Mouse (Mus musculus): Measurements from ENCODE around the gene Nepro. TPM values are rescaled to one million over a fixed set of nuclear protein-coding genes. Genes with fewer than 3 reads are reported as not detected.

The Nepro gene
- total RNA-seq, 2 experiments from 2014 or later, result 16.9 to 19.5 TPM

DNA sequence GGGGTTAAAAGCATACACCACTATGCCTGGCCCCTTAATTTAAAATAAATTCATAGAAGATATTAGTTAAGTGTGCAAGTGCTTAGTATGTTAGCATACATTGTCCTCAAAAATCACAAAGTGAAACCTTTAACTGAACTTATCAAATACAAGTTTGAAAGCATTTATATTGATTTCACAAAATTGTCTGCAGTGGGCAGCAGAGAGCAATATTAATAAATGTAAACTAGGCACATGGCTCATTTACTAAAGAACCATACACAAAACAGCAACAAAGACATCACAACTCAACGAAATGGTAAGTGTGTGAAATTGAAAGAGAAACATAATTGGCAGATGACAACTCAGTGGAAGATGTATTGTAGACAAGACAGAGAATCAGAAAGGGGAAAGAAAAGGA lies 37.7 kb downstream of the Nepro start:
- ATAC-seq (replicated peaks; ENCODE audit: low FRiP score, low TSS enrichment, poor library complexity, severe bottlenecking), result 0 out of 2 replicates have a peak, but pooled peaks have one; percentile 29

GRCm38 (mm10) chr16:44765555-44766319 lies 41.6 kb downstream of the Nepro start, which contains the start of gene Cd200r1:
TSS of gene Cd200r1 (plus strand) at chr16:44765736.
- ATAC-seq (replicated peaks; ENCODE audit: low FRiP score, low TSS enrichment, poor library complexity, severe bottlenecking), result peak; percentile 81

DNA sequence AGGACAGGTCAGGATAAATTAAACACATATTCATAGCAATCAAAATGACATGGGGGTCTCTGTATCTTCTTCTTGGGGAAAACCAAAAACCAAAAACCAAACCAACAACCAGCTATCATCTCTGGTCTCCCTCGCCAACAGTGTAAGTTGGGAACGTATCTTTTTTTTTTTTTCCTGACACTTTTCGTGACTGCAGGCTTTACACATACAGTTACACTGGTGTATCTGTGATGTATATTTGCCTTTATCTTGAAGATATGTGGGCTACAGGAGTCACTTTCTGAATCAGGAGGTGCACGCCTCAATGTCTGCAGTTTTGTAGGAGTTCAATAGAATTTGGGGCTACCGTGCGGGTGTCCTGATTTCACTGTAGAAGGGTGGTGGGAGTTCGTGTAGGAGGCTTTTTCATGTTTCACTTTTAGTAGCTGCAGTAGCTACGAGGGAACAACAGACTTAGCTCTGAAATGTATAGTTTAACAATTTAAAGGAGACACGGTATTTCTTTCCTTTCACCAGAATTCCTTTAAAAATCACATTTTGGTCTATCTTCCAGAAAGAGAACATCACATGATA lies 42.3 kb downstream of the Nepro start:
- no peak for ATAC-seq (replicated peaks; ENCODE audit: low FRiP score, low TSS enrichment, poor library complexity, severe bottlenecking)

GRCm38 (mm10) chr16:44767506-44767905 lies 43.4 kb downstream of the Nepro start:
- no peak for ATAC-seq (replicated peaks; ENCODE audit: low FRiP score, low TSS enrichment, poor library complexity, severe bottlenecking)

GRCm38 (mm10) chr16:44767967-44768366 lies 43.9 kb downstream of the Nepro start:
- peak; percentile 59 for ATAC-seq (replicated peaks; ENCODE audit: low FRiP score, low TSS enrichment, poor library complexity, severe bottlenecking)

DNA sequence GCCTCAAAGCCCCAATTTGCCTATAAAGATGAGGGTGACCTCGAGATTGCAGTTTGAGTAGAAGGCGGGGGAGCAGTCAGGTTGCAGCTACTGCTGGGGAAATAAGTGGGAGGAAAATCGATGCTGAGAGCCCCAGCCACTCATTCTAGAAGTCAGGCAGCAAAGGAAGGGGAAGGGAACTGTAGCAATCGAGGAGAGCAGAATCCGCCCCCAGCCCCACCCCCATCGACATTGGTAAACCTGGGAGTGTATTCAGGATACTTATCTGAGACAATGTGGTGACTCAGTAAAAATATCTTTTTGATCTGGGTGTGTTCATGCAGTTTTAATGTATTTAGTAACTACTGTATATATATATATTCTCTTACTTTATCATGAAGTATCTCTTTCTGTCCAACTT lies 48.5 kb downstream of the Nepro start:
- ATAC-seq (replicated peaks; ENCODE audit: low FRiP score, low TSS enrichment, poor library complexity, severe bottlenecking), result no peak

- no peak for ATAC-seq (replicated peaks; ENCODE audit: low FRiP score, low TSS enrichment, poor library complexity, severe bottlenecking)
Measured at GRCm38 (mm10) chr16:44773673-44774072, 49.6 kb downstream of the Nepro start.

DNA sequence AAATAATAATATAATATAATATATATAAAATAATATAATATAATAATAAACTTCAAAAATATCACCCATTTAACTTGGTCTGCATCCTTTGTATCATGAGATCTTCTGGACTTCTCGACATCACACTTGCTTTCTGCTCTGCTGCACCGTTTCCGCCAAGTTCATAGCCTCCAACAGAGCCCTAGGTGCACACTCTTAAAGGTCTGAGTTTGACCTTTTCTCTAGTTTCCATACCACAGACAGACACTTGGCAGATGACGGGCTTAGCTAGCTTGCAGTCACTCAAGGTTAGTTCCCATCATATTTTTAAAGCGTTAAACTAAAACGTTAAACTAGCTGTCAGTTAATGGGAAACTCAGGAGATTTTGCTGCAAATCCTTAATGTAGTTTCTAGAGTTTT lies 50.1 kb downstream of the Nepro start:
- no peak for ATAC-seq (replicated peaks; ENCODE audit: low FRiP score, low TSS enrichment, poor library complexity, severe bottlenecking)

DNA sequence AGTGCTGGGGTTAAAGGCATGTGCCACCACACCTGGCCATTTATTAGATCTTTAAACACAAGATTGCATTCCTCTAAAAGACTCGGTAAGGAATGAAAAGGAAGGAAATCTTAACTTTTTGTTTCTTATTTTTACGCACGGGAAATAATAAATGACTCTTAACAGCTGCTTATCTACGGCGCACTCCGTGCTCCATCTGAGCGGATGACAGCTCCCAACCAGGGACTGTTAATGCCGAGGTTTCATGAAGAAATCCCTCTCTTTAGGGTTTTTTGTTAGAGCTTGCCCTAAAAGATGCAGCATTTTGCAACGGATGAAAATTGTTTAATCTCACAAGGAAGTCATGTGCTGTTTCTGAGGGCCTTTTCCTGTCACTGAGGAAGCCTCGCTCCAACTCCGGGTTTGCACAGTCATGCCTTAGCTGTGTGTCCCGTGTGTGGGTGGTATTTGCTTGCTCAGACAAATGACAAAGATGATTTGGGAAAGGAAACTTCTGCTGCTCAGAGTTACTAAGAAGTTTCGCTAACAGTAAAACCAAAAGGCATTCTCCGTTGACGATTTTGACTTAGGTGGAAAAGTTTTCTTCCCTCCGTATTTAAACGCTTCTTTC lies 54.5 kb downstream of the Nepro start:
- peak; percentile 85 for ATAC-seq (replicated peaks; ENCODE audit: low FRiP score, low TSS enrichment, poor library complexity, severe bottlenecking)

DNA sequence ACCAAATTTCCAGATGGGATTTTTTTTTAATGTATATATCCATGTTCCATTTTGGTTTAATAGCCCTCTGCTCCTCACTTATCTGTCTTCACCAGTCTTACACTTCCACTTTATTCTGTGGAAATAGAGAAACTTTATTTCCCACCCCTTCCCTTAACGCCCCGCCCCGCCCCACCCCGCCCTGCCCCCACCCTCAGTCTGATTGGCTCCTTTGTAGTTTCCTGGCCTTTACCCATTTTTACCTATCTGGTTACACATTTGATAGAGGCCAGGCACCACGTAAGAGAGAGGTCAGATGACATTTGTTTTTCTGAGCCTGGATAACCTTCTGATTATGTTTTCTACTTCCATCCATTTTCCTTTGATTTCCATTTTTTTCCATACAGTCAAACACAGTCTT lies 55.4 kb downstream of the Nepro start:
- no peak for ATAC-seq (replicated peaks; ENCODE audit: low FRiP score, low TSS enrichment, poor library complexity, severe bottlenecking)

GRCm38 (mm10) chr16:44780751-44781150 lies 56.6 kb downstream of the Nepro start:
- no peak for ATAC-seq (replicated peaks; ENCODE audit: low FRiP score, low TSS enrichment, poor library complexity, severe bottlenecking)

Other genes with a start within 250 kb of the Nepro start
- gene Boc, start 165.4 kb upstream of the Nepro start, total RNA-seq (2014; fragmentation: Nextera tagmentation), result not detected in 2 replicates
- gene Boc, start 165.4 kb upstream of the Nepro start, total RNA-seq (2017), result not detected in 2 replicates
- gene Gtpbp8, start 22.1 kb downstream of the Nepro start, total RNA-seq (2014; fragmentation: Nextera tagmentation), result 4.7 and 15.2 TPM in 2 replicates
- gene Gtpbp8, start 22.1 kb downstream of the Nepro start, total RNA-seq (2017), result 5.7 and 6.1 TPM in 2 replicates
- gene Cd200r1, start 41.4 kb downstream of the Nepro start, total RNA-seq (2014; fragmentation: Nextera tagmentation), result 2.2 and 4.4 TPM in 2 replicates
- 0.30 TPM in 1 of 2 replicates, not detected in the other for gene Cd200r1, start 41.4 kb downstream of the Nepro start, total RNA-seq (2017)
- 0.44 and 1.3 TPM in 2 replicates for gene Cd200r4, start 87.4 kb downstream of the Nepro start, total RNA-seq (2014; fragmentation: Nextera tagmentation)
- not detected in 2 replicates for gene Cd200r4, start 87.4 kb downstream of the Nepro start, total RNA-seq (2017)
- gene Cd200r2, start 142.8 kb downstream of the Nepro start, total RNA-seq (2014; fragmentation: Nextera tagmentation), result not detected in 2 replicates
- gene Cd200r2, start 142.8 kb downstream of the Nepro start, total RNA-seq (2017), result not detected in 2 replicates
- gene Cd200r3, start 219.4 kb downstream of the Nepro start, total RNA-seq (2014; fragmentation: Nextera tagmentation), result not detected in 2 replicates
- gene Cd200r3, start 219.4 kb downstream of the Nepro start, total RNA-seq (2017), result 0.05 and 0.27 TPM in 2 replicates